Mouse (Mus musculus) heart, adult 2 months (tissue): ENCODE measurements around the gene Sema3a. TPM values are rescaled to one million over a fixed set of nuclear protein-coding genes. Genes with fewer than 3 reads are reported as not detected.
"Not testable (repeated sequence)": the region's sequence is repeated elsewhere in the genome, so short reads cannot be mapped to it uniquely, and the experiment has no call there.

Experiments
- DNase-seq, 2 experiments: peaks; one replicate each; pipeline ENCODE4 v3.0.0; 2021
- H3K27ac ChIP-seq: fragments of 200-600 bp; 2 replicates; pipeline ENCODE4 v1.8.1; 2022
- H3K27me3 ChIP-seq: fragments of 200-500 bp; 2 replicates; pipeline ENCODE4 v1.6.1; 2012; ENCODE audit warnings: mild to moderate bottlenecking, low read length, inconsistent platforms, mixed read lengths; ENCODE audit not compliant: control insufficient read depth, insufficient read depth
- H3K36me3 ChIP-seq: fragments of 200-500 bp; 2 replicates; pipeline ENCODE4 v1.6.1; 2012; ENCODE audit warnings: low read length, inconsistent platforms; ENCODE audit not compliant: control insufficient read depth, insufficient read depth
- H3K4me1 ChIP-seq: fragments of 200-500 bp; 2 replicates; pipeline ENCODE4 v1.6.1; 2011; ENCODE audit warnings: low read length; ENCODE audit not compliant: control insufficient read depth, insufficient read depth
- H3K4me3 ChIP-seq: fragments of 200-600 bp; 2 replicates; pipeline ENCODE4 v1.8.1; 2022
- H3K79me2 ChIP-seq: fragments of 200-500 bp; replicated peaks from 2 replicates; pipeline ENCODE4 v1.6.1; 2012; ENCODE audit warnings: mild to moderate bottlenecking, inconsistent platforms, low read length, moderate library complexity, mixed read lengths; ENCODE audit not compliant: control insufficient read depth, insufficient read depth
- H3K9ac ChIP-seq: fragments of 200-500 bp; 2 replicates; pipeline ENCODE4 v1.6.1; 2012; ENCODE audit warnings: low read depth, mild to moderate bottlenecking, control low read depth, inconsistent platforms, low read length, mixed read lengths
- CTCF ChIP-seq: fragments of 200-600 bp; IDR thresholded peaks from 2 replicates; pipeline ENCODE4 v1.8.1; 2022; ENCODE audit warnings: antibody characterized with exemption, mild to moderate bottlenecking, moderate library complexity
- EP300 ChIP-seq: fragments of 200-500 bp; IDR thresholded peaks from 2 replicates; pipeline ENCODE4 v1.6.1; 2011; ENCODE audit warnings: low read depth, low read length, control low read depth; ENCODE audit not compliant: insufficient read depth
- POLR2A ChIP-seq: fragments of 200-500 bp; IDR thresholded peaks from 2 replicates; pipeline ENCODE4 v1.6.1; 2011; ENCODE audit warnings: mild to moderate bottlenecking, low read depth, low read length, control low read depth; ENCODE audit not compliant: insufficient read depth
- WGBS: fragments of 180-500 bp; shearing (Covaris S2); methylation state at CpG from one replicate; pipeline ENCODE4 v1.1.7; 2018; 5-methylcytosine and 5-hydroxymethylcytosine counted together
- intact Hi-C: fragments of 180-260 bp; cut with DNase I; formaldehyde crosslinking; loops from one replicate; pipeline ENCODE4 v1.15.1; 2025
- polyA plus RNA-seq: library from polyadenylated mRNA; depleted of rRNA; stranded (reverse); fragments of >200 nt; gene quantifications from 2 replicates; pipeline ENCODE4 v1.2.3, GENCODE M21; 2012
- total RNA-seq, 2 experiments: library from RNA; stranded (reverse); gene quantifications; 2 replicates each; pipeline ENCODE4 v1.2.3; 2021

The Sema3a gene
- total and polyA plus RNA-seq, 3 experiments: 0.55 to 1.8 (median 1.4) TPM

- TF ChIP-seq POLR2A (no peak), EP300 (no peak), CTCF (no peak)
- 91% methylated on average over 2 of the region's 2 CpGs for WGBS
- Histone ChIP-seq H3K27me3 (no peaks in the 10 kb centered on the region), H3K27ac (no peak overlapping the region), H3K4me3 (no peak overlapping the region), H3K9ac (no peak overlapping the region), H3K36me3 (no peaks in the 10 kb centered on the region), H3K79me2 (no peaks in the 10 kb centered on the region), H3K4me1 (no peaks in the 10 kb centered on the region)
- no peak for DNase-seq
- intact Hi-C loops: no loop called here
Observed at GRCm38 (mm10) chr5:13594422-13594821, 469.2 kb downstream of the Sema3a start.

GRCm38 (mm10) chr5:13611631-13612030, 486.4 kb downstream of the Sema3a start:
- no peak overlapping the region for H3K27ac ChIP-seq
- H3K4me1 ChIP-seq: no peaks in the 10 kb centered on the region
- no peaks in the 10 kb centered on the region for H3K79me2 ChIP-seq
- no peaks in the 10 kb centered on the region for H3K27me3 ChIP-seq
- no peak for TF ChIP-seq POLR2A
- TF ChIP-seq EP300: no peak
- TF ChIP-seq CTCF: no peak
- 76% methylated on average over 1 of the region's 1 CpGs for WGBS
- H3K9ac ChIP-seq: no peak overlapping the region
- DNase-seq: no peak
- H3K4me3 ChIP-seq: no peak overlapping the region
- intact Hi-C loops: no loop called here
- no peaks in the 10 kb centered on the region for H3K36me3 ChIP-seq

- Histone ChIP-seq H3K27ac (no peak overlapping the region), H3K9ac (no peak overlapping the region), H3K4me3 (no peak overlapping the region), H3K27me3 (no peaks in the 10 kb centered on the region), H3K36me3 (no peaks in the 10 kb centered on the region), H3K4me1 (no peaks in the 10 kb centered on the region), H3K79me2 (no peaks in the 10 kb centered on the region)
- 46% methylated on average over 2 of the region's 2 CpGs for WGBS
- DNase-seq: no peak
- TF ChIP-seq EP300: no peak
- TF ChIP-seq POLR2A: no peak
- TF ChIP-seq CTCF: no peak
- intact Hi-C loops: no loop called here
Observed at GRCm38 (mm10) chr5:13612088-13612487, 486.9 kb downstream of the Sema3a start.

GRCm38 (mm10) chr5:13614575-13614974, 489.4 kb downstream of the Sema3a start:
- intact Hi-C loops, H3K36me3 ChIP-seq, H3K4me1 ChIP-seq, H3K79me2 ChIP-seq, H3K4me3 ChIP-seq, DNase-seq, H3K27ac ChIP-seq, H3K9ac ChIP-seq, H3K27me3 ChIP-seq: not testable (repeated sequence)
- 69% methylated on average over 7 of the region's 7 CpGs for WGBS

- DNase-seq: no peak
- no peak overlapping the region for H3K27ac ChIP-seq
- intact Hi-C loops: no loop called here
- no peaks in the 10 kb centered on the region for H3K4me1 ChIP-seq
- H3K4me3 ChIP-seq: no peak overlapping the region
- H3K9ac ChIP-seq: no peak overlapping the region
- H3K36me3 ChIP-seq: no peaks in the 10 kb centered on the region
- 51% methylated on average over 2 of the region's 2 CpGs for WGBS
- H3K27me3 ChIP-seq: no peaks in the 10 kb centered on the region
- H3K79me2 ChIP-seq: no peaks in the 10 kb centered on the region
- TF ChIP-seq POLR2A (no peak), CTCF (no peak), EP300 (no peak)
Observed at GRCm38 (mm10) chr5:13615907-13616306, 490.7 kb downstream of the Sema3a start.

GRCm38 (mm10) chr5:13622578-13622977, 497.4 kb downstream of the Sema3a start:
- WGBS: 67% methylated on average over 7 of the region's 7 CpGs

More at GRCm38 (mm10) chr5:13622578-13622977, 497.4 kb downstream of the Sema3a start:
- TF ChIP-seq POLR2A: no peak
- no peak for TF ChIP-seq CTCF
- no peak for TF ChIP-seq EP300
- Histone ChIP-seq H3K27me3 (no peaks in the 10 kb centered on the region), H3K79me2 (no peaks in the 10 kb centered on the region), H3K36me3 (no peaks in the 10 kb centered on the region), H3K4me1 (no peaks in the 10 kb centered on the region), H3K27ac (no peak overlapping the region), H3K4me3 (no peak overlapping the region), H3K9ac (no peak overlapping the region)
- intact Hi-C loops: no loop called here
- no peak for DNase-seq
